In the genomic region with DNA sequence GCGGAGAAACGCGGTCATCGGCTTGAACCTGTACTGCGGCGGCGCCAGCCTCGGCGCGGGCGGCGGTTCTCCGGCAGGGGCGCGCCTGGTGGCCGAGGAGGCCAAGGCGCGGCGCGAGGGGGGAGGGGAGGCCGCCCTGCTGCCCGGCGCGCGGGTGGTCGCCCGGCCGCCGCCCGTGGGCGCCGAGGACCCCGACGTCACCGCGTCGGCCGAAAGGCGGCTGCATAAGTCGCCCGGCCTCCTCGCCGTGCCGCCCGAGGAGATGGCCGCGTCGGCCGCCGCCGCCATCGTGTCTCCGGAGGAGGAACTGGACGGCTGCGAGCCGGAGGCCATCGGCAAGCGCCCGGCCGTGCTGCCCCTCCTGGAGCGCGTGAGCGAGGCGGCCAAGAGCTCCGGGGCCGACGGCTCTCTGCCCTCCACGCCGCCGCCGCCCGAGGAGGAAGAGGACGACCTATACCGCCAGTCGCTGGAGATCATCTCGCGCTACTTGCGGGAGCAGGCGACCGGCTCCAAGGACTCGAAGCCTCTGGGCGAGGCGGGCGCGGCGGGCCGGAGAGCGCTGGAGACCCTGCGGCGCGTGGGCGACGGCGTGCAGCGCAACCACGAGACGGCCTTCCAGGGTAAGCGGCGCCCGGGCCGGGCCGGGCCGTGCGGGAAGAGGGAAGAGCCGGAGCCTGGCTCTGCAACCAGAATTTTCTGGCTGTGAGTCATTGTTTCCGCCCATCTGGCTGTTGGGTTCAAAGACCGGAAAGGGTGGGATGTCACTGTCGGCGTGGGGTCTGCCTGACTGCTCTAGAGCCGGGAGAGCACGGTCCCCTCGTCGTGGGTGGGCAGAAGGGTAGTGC, we compare ENCODE assay signal across 8 mouse cellular contexts. TPM values are rescaled to one million over a fixed set of nuclear protein-coding genes. Genes with fewer than 3 reads are reported as not detected.
DNase-seq lines count a peak whose midpoint lies in the region; ATAC-seq and TF ChIP-seq lines count a peak whose summit lies in the region.

No protein-coding gene starts in this region.

- peak; percentile 74 for ATAC-seq in forebrain, embryonic 11.5 days (replicated peaks; ENCODE audit: low FRiP score)
- ATAC-seq in heart, embryonic 15.5 days (replicated peaks; ENCODE audit: insufficient number of reproducible peaks, insufficient read depth, low FRiP score, low read depth): peak; percentile 50
- peak; percentile 77 for ATAC-seq in neural tube, embryonic 15.5 days (ENCODE audit: low FRiP score)

- peaks cover 13% of the 10 kb centered on the region for H3K36me3 ChIP-seq in forebrain, embryonic 11.5 days (ENCODE audit: control insufficient read depth, insufficient read depth, low read length)
- peaks cover 18% of the 10 kb centered on the region for H3K36me3 ChIP-seq in heart, embryonic 15.5 days
- peaks cover 21% of the 10 kb centered on the region for H3K36me3 ChIP-seq in neural tube, embryonic 15.5 days

- H3K9ac ChIP-seq in forebrain, embryonic 11.5 days (ENCODE audit: low read length): peak overlapping the region; percentile 99
- peak overlapping the region; percentile 98 for H3K9ac ChIP-seq in heart, embryonic 15.5 days
- peak overlapping the region; percentile 98 for H3K9ac ChIP-seq in neural tube, embryonic 15.5 days (replicated peaks)

- H3K4me2 ChIP-seq in forebrain, embryonic 11.5 days (ENCODE audit: low read depth, low read length, severe bottlenecking): peak overlapping the region; percentile 64
- peak overlapping the region; percentile 73 for H3K4me2 ChIP-seq in heart, embryonic 15.5 days
- H3K4me2 ChIP-seq in neural tube, embryonic 15.5 days: peak overlapping the region; percentile 84

- WGBS in forebrain, embryonic 11.5 days: under 1% methylated on average over 84 of the region's 113 CpGs
- WGBS in heart, embryonic 15.5 days: under 1% methylated on average over 107 of the region's 113 CpGs
- under 1% methylated on average over 97 of the region's 113 CpGs for WGBS in neural tube, embryonic 15.5 days

- H3K4me1 ChIP-seq in bone marrow macrophage, adult 2 months (ENCODE audit: control insufficient read depth, insufficient read depth, low read length): peaks cover 47% of the 10 kb centered on the region
- peaks cover 11% of the 10 kb centered on the region for H3K4me1 ChIP-seq in forebrain, embryonic 11.5 days (replicated peaks; ENCODE audit: control insufficient read depth, insufficient read depth, low read length)
- peaks cover 43% of the 10 kb centered on the region for H3K4me1 ChIP-seq in heart, embryonic 15.5 days (replicated peaks)
- peaks cover 45% of the 10 kb centered on the region for H3K4me1 ChIP-seq in neural tube, embryonic 15.5 days

- peak overlapping the region; percentile 99 for H3K27ac ChIP-seq in bone marrow macrophage, adult 2 months (ENCODE audit: insufficient read depth, low read depth, low read length)
- peak overlapping the region; percentile 97 for H3K27ac ChIP-seq in forebrain, embryonic 11.5 days (ENCODE audit: low read depth, low read length)
- peak overlapping the region; percentile 98 for H3K27ac ChIP-seq in heart, embryonic 15.5 days
- peak overlapping the region; percentile 99 for H3K27ac ChIP-seq in neural tube, embryonic 15.5 days (replicated peaks)

- no peak for TF ChIP-seq POLR2A in bone marrow macrophage, adult 2 months (IDR thresholded peaks at IDR 0.05; ENCODE audit: borderline replicate concordance, low read depth, low read length)

- H3K27me3 ChIP-seq in forebrain, embryonic 11.5 days (ENCODE audit: control insufficient read depth, insufficient read depth, low read length): no peaks in the 10 kb centered on the region
- H3K27me3 ChIP-seq in heart, embryonic 15.5 days: no peaks in the 10 kb centered on the region
- no peaks in the 10 kb centered on the region for H3K27me3 ChIP-seq in neural tube, embryonic 15.5 days (replicated peaks)

- no peak for TF ChIP-seq CTCF in bone marrow macrophage, adult 2 months (IDR thresholded peaks at IDR 0.05; ENCODE audit: low read depth, low read length)

- peak; percentile 69 to 73 for DNase-seq in CD8-positive naive resting alpha-beta T cell, adult 2 months (ENCODE audit: low read depth in 2 of 2, low spot score in 2 of 2)
- peak; percentile 88 for DNase-seq in forebrain, embryonic 11.5 days (ENCODE audit: low spot score)
- DNase-seq in kidney, postnatal 14 days: peak; percentile 87
- DNase-seq in lung, adult 18-20 months: peak; percentile 81 to 87
- DNase-seq in thymus, postnatal 0 days (ENCODE audit: low spot score): peak; percentile 88

- H3K9me3 ChIP-seq in forebrain, embryonic 11.5 days (ENCODE audit: control insufficient read depth, low read length): no peaks in the 10 kb centered on the region
- H3K9me3 ChIP-seq in heart, embryonic 15.5 days (replicated peaks): no peaks in the 10 kb centered on the region
- H3K9me3 ChIP-seq in neural tube, embryonic 15.5 days (replicated peaks): no peaks in the 10 kb centered on the region

- H3K4me3 ChIP-seq in bone marrow macrophage, adult 2 months (ENCODE audit: insufficient read depth, low read length): peak overlapping the region; percentile 97
- H3K4me3 ChIP-seq in forebrain, embryonic 11.5 days (ENCODE audit: low read depth, low read length): peak overlapping the region; percentile 99
- peak overlapping the region; percentile 69 for H3K4me3 ChIP-seq in heart, embryonic 15.5 days
- peak overlapping the region; percentile 92 for H3K4me3 ChIP-seq in neural tube, embryonic 15.5 days (replicated peaks)

RNA-seq across cellular contexts. Expression of gene Mcl1, which starts 0.5 kb away (rescaled TPM):
- 565 and 578 TPM in 2 replicates for polyA plus RNA-seq in bone marrow macrophage, adult 2 months (2012; ENCODE audit: insufficient read depth, insufficient read length, missing spikeins)
- 66.8 and 69.9 TPM in 2 replicates for polyA plus RNA-seq in forebrain, embryonic 11.5 days (2014; fragmentation: Nextera tagmentation; extraction: Ambion mirVana)
- polyA plus RNA-seq in heart, embryonic 15.5 days (2015; fragmentation: Nextera tagmentation; extraction: Ambion mirVana): 38.4 and 45.4 TPM in 2 replicates
- polyA plus RNA-seq in neural tube, embryonic 15.5 days (2015; fragmentation: Nextera tagmentation; extraction: Ambion mirVana): 41.4 and 42.0 TPM in 2 replicates
- 81.3 and 91.3 TPM in 2 replicates for polyA plus RNA-seq in thymus, postnatal 0 days (2015; fragmentation: Nextera tagmentation; extraction: Ambion mirVana)

RNA-seq across cellular contexts. Expression of gene Adamtsl4, which starts 28.6 kb away (rescaled TPM):
- polyA plus RNA-seq in bone marrow macrophage, adult 2 months (2012; ENCODE audit: insufficient read depth, insufficient read length, missing spikeins): 2.4 and 2.6 TPM in 2 replicates
- polyA plus RNA-seq in forebrain, embryonic 11.5 days (2014; fragmentation: Nextera tagmentation; extraction: Ambion mirVana): 0.64 and 1.6 TPM in 2 replicates
- 6.9 and 10.6 TPM in 2 replicates for polyA plus RNA-seq in heart, embryonic 15.5 days (2015; fragmentation: Nextera tagmentation; extraction: Ambion mirVana)
- polyA plus RNA-seq in neural tube, embryonic 15.5 days (2015; fragmentation: Nextera tagmentation; extraction: Ambion mirVana): 1.3 and 1.6 TPM in 2 replicates
- polyA plus RNA-seq in thymus, postnatal 0 days (2015; fragmentation: Nextera tagmentation; extraction: Ambion mirVana): 0.91 and 2.0 TPM in 2 replicates

RNA-seq across cellular contexts. Expression of gene Ensa, which starts 34.3 kb away (rescaled TPM):
- polyA plus RNA-seq in bone marrow macrophage, adult 2 months (2012; ENCODE audit: insufficient read depth, insufficient read length, missing spikeins): 99.2 and 115 TPM in 2 replicates
- polyA plus RNA-seq in forebrain, embryonic 11.5 days (2014; fragmentation: Nextera tagmentation; extraction: Ambion mirVana): 85.1 and 94.3 TPM in 2 replicates
- polyA plus RNA-seq in heart, embryonic 15.5 days (2015; fragmentation: Nextera tagmentation; extraction: Ambion mirVana): 45.8 and 53.7 TPM in 2 replicates
- 102 and 109 TPM in 2 replicates for polyA plus RNA-seq in neural tube, embryonic 15.5 days (2015; fragmentation: Nextera tagmentation; extraction: Ambion mirVana)
- polyA plus RNA-seq in thymus, postnatal 0 days (2015; fragmentation: Nextera tagmentation; extraction: Ambion mirVana): 58.5 and 65.4 TPM in 2 replicates

Comparison
In these comparisons a context has a peak if more than half of its experiments do, and no peak if none do; other contexts are left out.
1. Peak in every context shown above with its lines: DNase-seq, ATAC-seq, H3K4me3 ChIP-seq and H3K27ac ChIP-seq.